9 mouse cellular contexts compared by ENCODE assay signal in genomic region chr4:141387093-141387784, GRCm38 (mm10). TPM values are rescaled to one million over a fixed set of nuclear protein-coding genes. Genes with fewer than 3 reads are reported as not detected.
DNase-seq lines count a peak whose midpoint lies in the region; ATAC-seq and TF ChIP-seq lines count a peak whose summit lies in the region.
"Had no signal": no experiment of that assay in that cellular context is flagged by ENCODE, and none has a peak within 500 bp of the region (broad histone marks: within the 10 kb centered on the region; RNA-seq: fewer than 3 reads in every experiment).

No protein-coding gene starts in this region.

- H3K4me3 ChIP-seq in testis, adult 2 months (ENCODE audit: control insufficient read depth, low read depth, low read length): no peak overlapping the region
- H3K4me3 ChIP-seq in forebrain, embryonic 11.5 days (ENCODE audit: low read depth, low read length): no peak overlapping the region
- no peak overlapping the region for H3K4me3 ChIP-seq in intestine, embryonic 15.5 days (replicated peaks)
- no peak overlapping the region for H3K4me3 ChIP-seq in liver, adult 2 months (ENCODE audit: insufficient read depth, low read depth, low read length)
- H3K4me3 ChIP-seq: stomach, embryonic 15.5 days had no signal

- 23% methylated on average over 5 of the region's 5 CpGs for WGBS in forebrain, embryonic 11.5 days
- WGBS in intestine, embryonic 15.5 days: 17% methylated on average over 5 of the region's 5 CpGs
- WGBS in liver, adult 2 months: 18% methylated on average over 5 of the region's 5 CpGs

- H3K27ac ChIP-seq in testis, adult 2 months (ENCODE audit: control insufficient read depth, insufficient read depth, low read depth, low read length): no peak overlapping the region
- H3K27ac ChIP-seq in forebrain, embryonic 11.5 days (ENCODE audit: low read depth, low read length): no peak overlapping the region
- H3K27ac ChIP-seq in intestine, embryonic 15.5 days: no peak overlapping the region
- no peak overlapping the region for H3K27ac ChIP-seq in liver, adult 2 months (replicated peaks; ENCODE audit: insufficient read depth, low read depth, low read length)
- H3K27ac ChIP-seq: stomach, embryonic 15.5 days had no signal

- H3K9ac ChIP-seq in forebrain, embryonic 11.5 days (ENCODE audit: low read length): no peak overlapping the region
- no peak overlapping the region for H3K9ac ChIP-seq in intestine, embryonic 15.5 days
- H3K9ac ChIP-seq in liver, adult 2 months (ENCODE audit: low read depth, low read length): no peak overlapping the region
- H3K9ac ChIP-seq: stomach, embryonic 15.5 days had no signal

- H3K4me2 ChIP-seq in forebrain, embryonic 11.5 days (ENCODE audit: low read depth, low read length, severe bottlenecking): no peak overlapping the region
- no peak overlapping the region for H3K4me2 ChIP-seq in intestine, embryonic 15.5 days (replicated peaks)
- H3K4me2 ChIP-seq: stomach, embryonic 15.5 days had no signal

- DNase-seq in testis, postnatal 14 days (ENCODE audit: low spot score): no peak
- DNase-seq in brain, embryonic 14.5 days (ENCODE audit: low read depth): peak; percentile 83
- DNase-seq in forebrain, embryonic 11.5 days (ENCODE audit: low spot score): peak; percentile 83
- peak; percentile 63 for DNase-seq in liver, adult 2 months (ENCODE audit: extremely low read depth, low read depth, low spot score)
- peak; percentile 85 for DNase-seq in neural tube, embryonic 10.5 days (ENCODE audit: extremely low spot score, low spot score)
- peak; percentile 13 for DNase-seq in telencephalon, adult 2 months (ENCODE audit: low read depth, low spot score)

- no peaks in the 10 kb centered on the region for H3K9me3 ChIP-seq in forebrain, embryonic 11.5 days (ENCODE audit: control insufficient read depth, low read length)
- H3K9me3 ChIP-seq in intestine, embryonic 15.5 days: no peaks in the 10 kb centered on the region
- H3K9me3 ChIP-seq: stomach, embryonic 15.5 days had no signal

- peak; percentile 82; the same call in 1 of the 2 replicates for TF ChIP-seq CTCF in testis, adult 2 months (IDR thresholded peaks at IDR 0.05; ENCODE audit: control insufficient read depth, insufficient read depth, insufficient replicate concordance, low read depth, low read length)
- TF ChIP-seq CTCF in brain, embryonic 14.5 days (IDR thresholded peaks at IDR 0.05; ENCODE audit: borderline replicate concordance, extremely low read depth, insufficient read depth, insufficient read length): peak; percentile 78
- TF ChIP-seq CTCF in liver, adult 2 months (IDR thresholded peaks at IDR 0.05; ENCODE audit: low read depth, low read length): peak; percentile 80

- TF ChIP-seq POLR2A in testis, adult 2 months (IDR thresholded peaks at IDR 0.05; ENCODE audit: control insufficient read depth, low read depth, low read length): no peak
- no peak for TF ChIP-seq POLR2A in brain, embryonic 14.5 days (IDR thresholded peaks at IDR 0.05; ENCODE audit: borderline replicate concordance, extremely low read depth, insufficient read depth, insufficient read length, poor library complexity, severe bottlenecking)
- TF ChIP-seq POLR2A in liver, adult 2 months (IDR thresholded peaks at IDR 0.05; ENCODE audit: extremely low read depth, insufficient read depth, low read length): no peak

- ATAC-seq in forebrain, embryonic 11.5 days (replicated peaks; ENCODE audit: low FRiP score): 0 out of 2 replicates have a peak, but pooled peaks have one; percentile 45
- ATAC-seq in intestine, embryonic 15.5 days: peak; percentile 36; the same call in 1 of the 2 replicates

- no peaks in the 10 kb centered on the region; the same call in 1 of the 2 replicates for H3K4me1 ChIP-seq in testis, adult 2 months (ENCODE audit: control insufficient read depth, insufficient read depth, low read length)
- H3K4me1 ChIP-seq in forebrain, embryonic 11.5 days (replicated peaks; ENCODE audit: control insufficient read depth, insufficient read depth, low read length): peaks cover 4% of the 10 kb centered on the region; the same call in 1 of the 2 replicates
- peaks cover 6% of the 10 kb centered on the region for H3K4me1 ChIP-seq in intestine, embryonic 15.5 days (replicated peaks)
- no peaks in the 10 kb centered on the region for H3K4me1 ChIP-seq in liver, adult 2 months (ENCODE audit: control insufficient read depth, insufficient read depth, low read length)

- no peaks in the 10 kb centered on the region for H3K79me2 ChIP-seq in liver, adult 2 months (ENCODE audit: control insufficient read depth, insufficient read depth, low read length)

- no peaks in the 10 kb centered on the region for H3K27me3 ChIP-seq in testis, adult 2 months (ENCODE audit: control insufficient read depth, insufficient read depth, low read length)
- H3K27me3 ChIP-seq in forebrain, embryonic 11.5 days (ENCODE audit: control insufficient read depth, insufficient read depth, low read length): peaks cover 27% of the 10 kb centered on the region
- H3K27me3 ChIP-seq in intestine, embryonic 15.5 days (replicated peaks): peaks cover 24% of the 10 kb centered on the region
- no peaks in the 10 kb centered on the region for H3K27me3 ChIP-seq in liver, adult 2 months (ENCODE audit: control insufficient read depth, insufficient read depth, low read length)

- no peaks in the 10 kb centered on the region for H3K36me3 ChIP-seq in testis, adult 2 months (ENCODE audit: control insufficient read depth, insufficient read depth, low read length)
- H3K36me3 ChIP-seq in forebrain, embryonic 11.5 days (ENCODE audit: control insufficient read depth, insufficient read depth, low read length): no peaks in the 10 kb centered on the region
- no peaks in the 10 kb centered on the region for H3K36me3 ChIP-seq in intestine, embryonic 15.5 days
- H3K36me3 ChIP-seq in liver, adult 2 months (ENCODE audit: control insufficient read depth, insufficient read depth, low read length): no peaks in the 10 kb centered on the region
- H3K36me3 ChIP-seq: stomach, embryonic 15.5 days had no signal

RNA-seq across cellular contexts. Expression of gene Clcnka, which starts 11.3 kb away (rescaled TPM):
- polyA plus RNA-seq in testis, adult 2 months (2012; rRNA removed): 0.14 and 1.3 TPM in 2 replicates
- 0.11 and 0.19 TPM in 2 replicates for polyA plus RNA-seq in brain, embryonic 14.5 days (2012; rRNA removed)
- 0.17 TPM in 1 of 2 replicates, not detected in the other for polyA plus RNA-seq in forebrain, embryonic 11.5 days (2014; fragmentation: Nextera tagmentation; extraction: Ambion mirVana)
- polyA plus RNA-seq in intestine, embryonic 15.5 days (2015; fragmentation: Nextera tagmentation; extraction: Ambion mirVana): 0.06 and 0.08 TPM in 2 replicates
- total RNA-seq in liver, adult 2 months (2014; rRNA removed): not detected in 2 replicates
- polyA plus RNA-seq in liver, adult 2 months (2012; rRNA removed): 0.04 TPM in 1 of 2 replicates, not detected in the other

RNA-seq across cellular contexts. Expression of gene Fam131c, which starts 19.2 kb away (rescaled TPM):
- 7.9 and 12.3 TPM in 2 replicates for polyA plus RNA-seq in testis, adult 2 months (2012; rRNA removed)
- 21.3 and 29.0 TPM in 2 replicates for polyA plus RNA-seq in brain, embryonic 14.5 days (2012; rRNA removed)
- 0.35 and 1.2 TPM in 2 replicates for polyA plus RNA-seq in forebrain, embryonic 11.5 days (2014; fragmentation: Nextera tagmentation; extraction: Ambion mirVana)
- 2.0 and 2.3 TPM in 2 replicates for polyA plus RNA-seq in intestine, embryonic 15.5 days (2015; fragmentation: Nextera tagmentation; extraction: Ambion mirVana)
- 0.40 and 0.46 TPM in 2 replicates for total RNA-seq in liver, adult 2 months (2014; rRNA removed)
- 4.5 and 10.3 TPM in 2 replicates for polyA plus RNA-seq in liver, adult 2 months (2012; rRNA removed)

RNA-seq across cellular contexts. Expression of gene Clcnkb, which starts 28.6 kb away (rescaled TPM):
- polyA plus RNA-seq in testis, adult 2 months (2012; rRNA removed): 0.68 and 1.2 TPM in 2 replicates
- polyA plus RNA-seq in brain, embryonic 14.5 days (2012; rRNA removed): 0.03 TPM in 1 of 2 replicates, not detected in the other
- polyA plus RNA-seq in forebrain, embryonic 11.5 days (2014; fragmentation: Nextera tagmentation; extraction: Ambion mirVana): not detected in 2 replicates
- polyA plus RNA-seq in intestine, embryonic 15.5 days (2015; fragmentation: Nextera tagmentation; extraction: Ambion mirVana): not detected in 2 replicates
- total RNA-seq in liver, adult 2 months (2014; rRNA removed): not detected in 2 replicates
- not detected in 2 replicates for polyA plus RNA-seq in liver, adult 2 months (2012; rRNA removed)
- polyA plus RNA-seq: stomach, embryonic 15.5 days had no signal

RNA-seq across cellular contexts. Expression of gene Hspb7, which starts 33.3 kb away (rescaled TPM):
- polyA plus RNA-seq in testis, adult 2 months (2012; rRNA removed): 24.6 and 24.7 TPM in 2 replicates
- 0.10 TPM in 1 of 2 replicates, not detected in the other for polyA plus RNA-seq in brain, embryonic 14.5 days (2012; rRNA removed)
- polyA plus RNA-seq in forebrain, embryonic 11.5 days (2014; fragmentation: Nextera tagmentation; extraction: Ambion mirVana): not detected in 2 replicates
- 3.0 and 3.1 TPM in 2 replicates for polyA plus RNA-seq in intestine, embryonic 15.5 days (2015; fragmentation: Nextera tagmentation; extraction: Ambion mirVana)
- 0.07 and 0.09 TPM in 2 replicates for total RNA-seq in liver, adult 2 months (2014; rRNA removed)
- polyA plus RNA-seq in liver, adult 2 months (2012; rRNA removed): 0.02 TPM in 1 of 2 replicates, not detected in the other

RNA-seq across cellular contexts. Expression of gene Srarp, which starts 48.7 kb away (rescaled TPM):
- 0.67 TPM in 2 replicates for polyA plus RNA-seq in testis, adult 2 months (2012; rRNA removed)
- 0.69 and 0.93 TPM in 2 replicates for polyA plus RNA-seq in brain, embryonic 14.5 days (2012; rRNA removed)
- not detected in 2 replicates for polyA plus RNA-seq in forebrain, embryonic 11.5 days (2014; fragmentation: Nextera tagmentation; extraction: Ambion mirVana)
- not detected in 2 replicates for polyA plus RNA-seq in intestine, embryonic 15.5 days (2015; fragmentation: Nextera tagmentation; extraction: Ambion mirVana)
- total RNA-seq in liver, adult 2 months (2014; rRNA removed): not detected in 2 replicates
- polyA plus RNA-seq in liver, adult 2 months (2012; rRNA removed): not detected in 2 replicates
- polyA plus RNA-seq: stomach, embryonic 15.5 days had no signal
